Mouse (Mus musculus): ENCODE measurements around the gene Gm2000. TPM values are rescaled to one million over a fixed set of nuclear protein-coding genes. Genes with fewer than 3 reads are reported as not detected.

The Gm2000 gene
- polyA plus RNA-seq (2015; fragmentation: Nextera tagmentation; extraction: Ambion mirVana): 492 and 576 TPM in 2 replicates

DNA sequence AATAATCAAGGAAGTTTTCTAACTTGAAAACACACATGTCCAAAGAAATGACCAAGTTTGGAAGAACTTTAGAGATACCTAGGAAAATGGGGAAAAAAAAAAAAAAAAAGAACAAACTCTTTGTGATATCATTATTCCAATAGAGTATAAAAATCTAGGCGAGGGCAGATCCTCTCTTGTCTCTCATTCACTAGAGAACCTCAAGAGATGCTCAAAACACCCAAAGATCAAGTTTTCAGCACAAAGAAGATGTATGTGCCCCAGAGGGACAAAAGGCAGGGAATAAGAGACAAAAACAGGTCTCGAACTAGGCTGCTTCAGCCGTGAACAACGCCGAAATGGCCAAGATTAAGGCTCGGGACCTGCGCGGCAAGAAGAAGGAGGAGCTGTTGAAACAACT lies at the start of gene Gm2000:
TSS of gene Gm2000 (plus strand) at position 301 of the 400 bp plus-strand sequence.
- WGBS: 89% methylated on average over 8 of the region's 8 CpGs
- no peak within 1 kb of the TSS for H3K4me2 ChIP-seq (ENCODE audit: low read length)

DNA sequence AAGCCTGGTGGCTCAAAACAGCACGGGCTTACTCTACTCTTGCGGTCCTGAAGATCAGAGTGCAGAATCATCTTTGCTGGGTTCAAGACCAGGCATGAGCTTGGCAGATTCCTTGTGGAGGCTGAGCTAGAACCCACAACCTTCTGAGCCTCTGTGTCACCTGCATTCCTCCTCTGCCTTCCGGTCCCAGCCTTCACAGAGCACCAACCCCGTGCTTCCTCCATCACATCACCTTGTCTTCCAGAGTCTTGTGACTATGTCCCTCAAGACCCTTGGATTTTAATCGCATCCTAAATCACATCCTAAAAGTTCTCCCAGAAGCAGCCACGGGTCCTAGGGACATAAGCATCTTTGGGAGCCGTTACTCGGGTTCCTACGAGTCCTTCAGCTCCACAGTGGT lies 42.7 kb upstream of the Gm2000 start:
- no peak overlapping the region for H3K4me2 ChIP-seq (ENCODE audit: low read length)
- no peaks in the 10 kb centered on the region for H3K27me3 ChIP-seq (replicated peaks; ENCODE audit: control insufficient read depth, insufficient read depth, low read length)
- no peaks in the 10 kb centered on the region for H3K4me1 ChIP-seq (replicated peaks; ENCODE audit: control insufficient read depth, insufficient read depth, low read length)
- no peak overlapping the region for H3K4me3 ChIP-seq (replicated peaks; ENCODE audit: low read length)
- no peak for ATAC-seq
- H3K9ac ChIP-seq (replicated peaks; ENCODE audit: low read depth, low read length): no peak overlapping the region
- no peaks in the 10 kb centered on the region for H3K9me3 ChIP-seq (ENCODE audit: control insufficient read depth, low read length)
- WGBS: 86% methylated on average over 9 of the region's 9 CpGs
- no peaks in the 10 kb centered on the region for H3K36me3 ChIP-seq (ENCODE audit: control insufficient read depth, insufficient read depth)
- no peak overlapping the region for H3K27ac ChIP-seq (ENCODE audit: low read length)

More for the DNA sequence above, at the start of gene Gm2000:
- no peak for ATAC-seq
- H3K27ac ChIP-seq (ENCODE audit: low read length): no peak within 1 kb of the TSS
- H3K36me3 ChIP-seq (ENCODE audit: control insufficient read depth, insufficient read depth): no peaks in the 10 kb centered on the region
- no peak within 1 kb of the TSS for H3K4me3 ChIP-seq (replicated peaks; ENCODE audit: low read length)
- no peak within 1 kb of the TSS for H3K9ac ChIP-seq (replicated peaks; ENCODE audit: low read depth, low read length)
- H3K27me3 ChIP-seq (replicated peaks; ENCODE audit: control insufficient read depth, insufficient read depth, low read length): no peaks in the 10 kb centered on the region
- H3K9me3 ChIP-seq (ENCODE audit: control insufficient read depth, low read length): no peaks in the 10 kb centered on the region
- H3K4me1 ChIP-seq (replicated peaks; ENCODE audit: control insufficient read depth, insufficient read depth, low read length): no peaks in the 10 kb centered on the region

DNA sequence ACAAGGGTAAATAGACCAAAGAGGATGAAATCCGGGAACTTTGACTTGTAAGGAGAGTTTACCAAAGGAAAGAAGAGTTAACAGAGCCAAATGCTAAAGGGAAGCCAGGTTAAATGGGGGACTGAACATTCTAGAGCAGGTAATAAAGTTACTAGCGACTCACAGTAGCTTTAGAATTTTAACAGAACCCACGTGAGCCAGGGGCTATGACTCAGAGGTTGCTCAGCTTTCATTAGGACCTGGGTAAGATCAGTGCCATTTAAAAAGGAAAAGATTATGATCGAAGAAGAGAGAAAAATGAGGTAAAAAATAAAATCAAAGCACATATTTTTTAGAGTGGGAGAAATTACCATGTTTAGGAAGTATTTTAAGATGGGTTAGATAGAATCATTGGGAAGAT lies 25.0 kb upstream of the Gm2000 start:
- ATAC-seq: no peak
- 80% methylated on average over 4 of the region's 4 CpGs for WGBS
- H3K36me3 ChIP-seq (ENCODE audit: control insufficient read depth, insufficient read depth): no peaks in the 10 kb centered on the region

DNA sequence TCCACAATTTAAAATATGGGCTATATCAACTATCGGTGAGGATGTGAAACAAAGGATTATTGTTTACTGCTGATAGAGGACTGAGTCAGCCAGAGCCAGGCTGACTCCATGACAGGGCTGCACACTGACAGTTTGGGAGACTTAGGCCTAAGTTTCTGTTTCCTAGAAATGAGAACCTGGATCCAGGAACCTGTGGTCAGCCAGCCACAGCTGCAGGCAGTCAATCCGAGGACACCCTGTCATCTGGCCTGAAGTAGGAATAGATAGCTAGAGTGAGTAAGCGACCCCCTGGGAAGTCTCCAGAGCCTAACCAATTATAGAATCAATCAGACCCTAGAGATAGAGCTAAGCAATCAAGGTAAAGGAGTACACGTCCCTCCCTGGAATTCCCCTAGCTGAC lies 21.4 kb upstream of the Gm2000 start:
- H3K27ac ChIP-seq (ENCODE audit: low read length): no peak overlapping the region
- H3K9ac ChIP-seq (replicated peaks; ENCODE audit: low read depth, low read length): no peak overlapping the region
- H3K9me3 ChIP-seq (ENCODE audit: control insufficient read depth, low read length): no peaks in the 10 kb centered on the region
- H3K27me3 ChIP-seq (replicated peaks; ENCODE audit: control insufficient read depth, insufficient read depth, low read length): no peaks in the 10 kb centered on the region
- H3K4me2 ChIP-seq (ENCODE audit: low read length): no peak overlapping the region
- no peak overlapping the region for H3K4me3 ChIP-seq (replicated peaks; ENCODE audit: low read length)
- no peak for ATAC-seq
- H3K36me3 ChIP-seq (ENCODE audit: control insufficient read depth, insufficient read depth): no peaks in the 10 kb centered on the region
- 77% methylated on average over 4 of the region's 4 CpGs for WGBS
- no peaks in the 10 kb centered on the region for H3K4me1 ChIP-seq (replicated peaks; ENCODE audit: control insufficient read depth, insufficient read depth, low read length)

More for the DNA sequence above, 25.0 kb upstream of the Gm2000 start:
- Histone ChIP-seq H3K9ac (replicated peaks; ENCODE audit: low read depth, low read length) (no peak overlapping the region), H3K4me2 (ENCODE audit: low read length) (no peak overlapping the region), H3K27ac (ENCODE audit: low read length) (no peak overlapping the region), H3K9me3 (ENCODE audit: control insufficient read depth, low read length) (no peaks in the 10 kb centered on the region), H3K27me3 (replicated peaks; ENCODE audit: control insufficient read depth, insufficient read depth, low read length) (no peaks in the 10 kb centered on the region), H3K4me1 (replicated peaks; ENCODE audit: control insufficient read depth, insufficient read depth, low read length) (no peaks in the 10 kb centered on the region), H3K4me3 (replicated peaks; ENCODE audit: low read length) (no peak overlapping the region)

DNA sequence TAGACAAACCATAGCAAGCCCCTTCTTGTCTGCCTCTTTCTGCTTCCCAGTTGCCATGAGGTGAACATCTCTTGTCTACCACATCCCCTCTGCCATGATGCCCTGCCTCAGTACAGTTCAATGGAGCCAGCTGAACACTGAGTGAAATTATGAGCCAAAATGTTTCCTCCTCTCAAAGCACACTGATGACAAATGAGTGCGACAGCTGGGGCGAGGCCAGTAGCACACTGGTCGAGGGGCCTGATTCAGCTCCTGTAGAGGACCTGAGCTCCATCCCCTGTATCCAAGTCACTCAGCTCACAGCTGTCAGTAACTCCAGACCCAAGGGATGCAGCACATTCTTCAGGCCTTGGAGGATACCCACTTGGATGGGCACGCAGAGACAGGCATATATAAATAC lies 20.2 kb upstream of the Gm2000 start:
- H3K36me3 ChIP-seq (ENCODE audit: control insufficient read depth, insufficient read depth): no peaks in the 10 kb centered on the region
- no peak overlapping the region for H3K4me3 ChIP-seq (replicated peaks; ENCODE audit: low read length)
- H3K27me3 ChIP-seq (replicated peaks; ENCODE audit: control insufficient read depth, insufficient read depth, low read length): no peaks in the 10 kb centered on the region
- no peak for ATAC-seq
- no peak overlapping the region for H3K9ac ChIP-seq (replicated peaks; ENCODE audit: low read depth, low read length)
- no peak overlapping the region for H3K27ac ChIP-seq (ENCODE audit: low read length)
- H3K4me2 ChIP-seq (ENCODE audit: low read length): no peak overlapping the region
- WGBS: 92% methylated on average over 4 of the region's 4 CpGs
- no peaks in the 10 kb centered on the region for H3K4me1 ChIP-seq (replicated peaks; ENCODE audit: control insufficient read depth, insufficient read depth, low read length)
- H3K9me3 ChIP-seq (ENCODE audit: control insufficient read depth, low read length): no peaks in the 10 kb centered on the region

DNA sequence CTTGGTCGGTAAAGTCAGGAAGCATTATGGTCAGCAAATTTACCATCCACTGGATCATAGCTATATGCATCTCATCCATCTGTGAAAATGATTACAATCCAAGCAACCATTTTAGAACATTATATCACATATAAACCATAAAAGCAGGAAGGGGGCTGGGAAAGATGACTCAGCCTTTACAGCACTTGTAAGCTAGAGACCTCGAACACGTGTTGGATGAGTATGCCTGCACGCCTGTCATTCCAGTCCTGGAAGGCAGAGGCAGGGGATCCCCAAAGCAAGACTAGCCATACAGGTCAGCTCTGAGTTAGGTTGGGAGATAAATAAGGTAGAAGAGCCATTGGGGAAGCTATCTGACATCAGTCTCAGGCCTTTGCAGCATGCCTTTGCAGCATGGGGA lies 16.8 kb upstream of the Gm2000 start:
- ATAC-seq: no peak
- no peaks in the 10 kb centered on the region for H3K27me3 ChIP-seq (replicated peaks; ENCODE audit: control insufficient read depth, insufficient read depth, low read length)
- H3K4me1 ChIP-seq (replicated peaks; ENCODE audit: control insufficient read depth, insufficient read depth, low read length): no peaks in the 10 kb centered on the region
- H3K4me3 ChIP-seq (replicated peaks; ENCODE audit: low read length): no peak overlapping the region
- no peaks in the 10 kb centered on the region for H3K9me3 ChIP-seq (ENCODE audit: control insufficient read depth, low read length)
- no peak overlapping the region for H3K9ac ChIP-seq (replicated peaks; ENCODE audit: low read depth, low read length)
- H3K36me3 ChIP-seq (ENCODE audit: control insufficient read depth, insufficient read depth): no peaks in the 10 kb centered on the region
- no peak overlapping the region for H3K27ac ChIP-seq (ENCODE audit: low read length)
- WGBS: 85% methylated on average over 4 of the region's 4 CpGs
- H3K4me2 ChIP-seq (ENCODE audit: low read length): no peak overlapping the region

DNA sequence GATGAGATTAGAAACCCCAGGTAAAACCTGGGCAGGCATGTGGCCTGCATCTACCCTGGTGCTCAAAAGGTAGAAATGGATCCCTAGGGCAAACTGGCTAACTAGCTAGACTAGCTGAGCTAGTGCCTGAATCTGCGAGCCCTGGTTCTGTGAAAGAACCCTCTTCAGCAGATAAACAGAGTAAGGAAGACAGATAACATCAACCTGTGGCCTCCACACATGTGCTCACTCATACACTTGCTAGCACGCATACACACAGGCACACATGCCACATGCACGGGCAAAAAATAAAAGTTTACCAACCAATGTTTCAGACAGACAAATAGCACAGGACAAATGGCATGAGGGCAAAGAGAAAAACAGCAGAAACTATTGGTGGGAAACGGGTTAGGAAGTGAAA lies 15.4 kb upstream of the Gm2000 start:
- Histone ChIP-seq H3K27me3 (replicated peaks; ENCODE audit: control insufficient read depth, insufficient read depth, low read length) (no peaks in the 10 kb centered on the region), H3K36me3 (ENCODE audit: control insufficient read depth, insufficient read depth) (no peaks in the 10 kb centered on the region), H3K9ac (replicated peaks; ENCODE audit: low read depth, low read length) (no peak overlapping the region), H3K4me2 (ENCODE audit: low read length) (no peak overlapping the region), H3K4me3 (replicated peaks; ENCODE audit: low read length) (no peak overlapping the region), H3K27ac (ENCODE audit: low read length) (no peak overlapping the region), H3K9me3 (ENCODE audit: control insufficient read depth, low read length) (no peaks in the 10 kb centered on the region), H3K4me1 (replicated peaks; ENCODE audit: control insufficient read depth, insufficient read depth, low read length) (no peaks in the 10 kb centered on the region)
- no peak for ATAC-seq
- 87% methylated on average over 4 of the region's 4 CpGs for WGBS

DNA sequence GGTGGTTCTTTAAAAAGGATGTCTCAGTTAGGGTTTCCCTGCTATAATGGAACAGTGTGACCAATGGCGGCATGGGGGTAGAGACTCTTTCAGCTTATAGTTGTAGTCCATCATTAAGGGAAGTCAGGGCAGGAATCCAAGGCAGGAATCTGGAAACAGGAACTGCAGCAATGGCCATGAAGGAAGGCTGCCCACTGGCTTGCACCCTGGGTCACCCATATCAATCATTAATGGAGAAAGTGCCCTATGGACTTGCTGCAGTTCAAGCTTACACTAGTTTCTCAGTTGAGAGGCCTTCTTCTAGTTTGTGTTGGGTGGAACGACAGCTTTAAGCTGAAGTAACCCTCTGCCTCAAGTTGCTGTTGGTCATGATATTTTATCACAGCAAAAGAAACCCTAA lies 13.4 kb upstream of the Gm2000 start:
- Histone ChIP-seq H3K36me3 (ENCODE audit: control insufficient read depth, insufficient read depth) (no peaks in the 10 kb centered on the region), H3K27me3 (replicated peaks; ENCODE audit: control insufficient read depth, insufficient read depth, low read length) (no peaks in the 10 kb centered on the region), H3K4me1 (replicated peaks; ENCODE audit: control insufficient read depth, insufficient read depth, low read length) (no peaks in the 10 kb centered on the region), H3K27ac (ENCODE audit: low read length) (no peak overlapping the region), H3K9me3 (ENCODE audit: control insufficient read depth, low read length) (no peaks in the 10 kb centered on the region), H3K4me3 (replicated peaks; ENCODE audit: low read length) (no peak overlapping the region), H3K9ac (replicated peaks; ENCODE audit: low read depth, low read length) (no peak overlapping the region), H3K4me2 (ENCODE audit: low read length) (no peak overlapping the region)
- 95% methylated on average over 2 of the region's 2 CpGs for WGBS
- no peak for ATAC-seq

DNA sequence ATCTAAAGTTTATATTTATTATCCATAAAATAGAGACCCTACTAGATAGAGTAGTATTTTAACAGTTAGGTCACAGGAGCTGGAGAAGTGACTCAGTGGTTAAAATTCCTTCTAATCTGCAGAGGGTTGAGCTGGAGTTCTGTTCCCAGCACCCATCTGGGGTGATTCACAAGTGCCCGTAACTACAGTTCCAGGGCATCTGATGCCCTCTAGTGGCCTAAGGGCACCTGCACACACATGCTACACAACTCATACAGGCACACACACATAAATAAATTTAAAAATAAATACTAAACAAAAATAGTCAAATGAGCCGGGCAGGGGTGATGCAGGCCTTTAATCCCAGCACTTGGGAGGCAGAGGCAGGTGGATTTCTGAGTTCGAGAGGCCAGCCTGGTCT lies 15.4 kb downstream of the Gm2000 start:
- 90% methylated on average over 3 of the region's 3 CpGs for WGBS
- no peaks in the 10 kb centered on the region for H3K9me3 ChIP-seq (ENCODE audit: control insufficient read depth, low read length)
- H3K4me2 ChIP-seq (ENCODE audit: low read length): no peak overlapping the region
- H3K4me1 ChIP-seq (replicated peaks; ENCODE audit: control insufficient read depth, insufficient read depth, low read length): no peaks in the 10 kb centered on the region
- no peaks in the 10 kb centered on the region for H3K27me3 ChIP-seq (replicated peaks; ENCODE audit: control insufficient read depth, insufficient read depth, low read length)
- no peak overlapping the region for H3K4me3 ChIP-seq (replicated peaks; ENCODE audit: low read length)
- no peak overlapping the region for H3K27ac ChIP-seq (ENCODE audit: low read length)
- no peak overlapping the region for H3K9ac ChIP-seq (replicated peaks; ENCODE audit: low read depth, low read length)
- no peaks in the 10 kb centered on the region for H3K36me3 ChIP-seq (ENCODE audit: control insufficient read depth, insufficient read depth)
- no peak for ATAC-seq

DNA sequence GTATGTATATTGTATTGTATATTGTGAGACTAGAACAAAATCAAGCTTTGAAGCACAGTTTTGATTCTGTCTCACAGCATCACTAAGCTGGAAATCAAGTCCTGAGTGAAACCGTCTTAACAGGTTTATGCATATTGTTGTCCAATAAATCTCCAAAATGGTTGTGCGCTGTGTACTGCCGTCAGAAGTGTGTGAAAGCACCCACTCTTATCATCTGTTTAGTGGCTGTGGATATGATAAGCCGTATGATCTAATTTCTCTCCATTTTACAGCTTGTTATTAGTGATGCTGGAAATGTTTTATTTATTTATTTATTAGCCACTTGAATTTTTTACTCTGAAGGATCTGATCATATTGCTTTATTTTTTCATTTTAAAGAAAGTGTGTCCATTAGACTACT lies 20.4 kb downstream of the Gm2000 start:
- WGBS: 94% methylated on average over 4 of the region's 4 CpGs
- Histone ChIP-seq H3K9ac (replicated peaks; ENCODE audit: low read depth, low read length) (no peak overlapping the region), H3K4me3 (replicated peaks; ENCODE audit: low read length) (no peak overlapping the region), H3K36me3 (ENCODE audit: control insufficient read depth, insufficient read depth) (no peaks in the 10 kb centered on the region), H3K27ac (ENCODE audit: low read length) (no peak overlapping the region), H3K9me3 (ENCODE audit: control insufficient read depth, low read length) (no peaks in the 10 kb centered on the region), H3K27me3 (replicated peaks; ENCODE audit: control insufficient read depth, insufficient read depth, low read length) (no peaks in the 10 kb centered on the region), H3K4me1 (replicated peaks; ENCODE audit: control insufficient read depth, insufficient read depth, low read length) (no peaks in the 10 kb centered on the region), H3K4me2 (ENCODE audit: low read length) (no peak overlapping the region)
- ATAC-seq: no peak
